Mouse (Mus musculus) Patski (cell line): ENCODE measurements around the gene Carhsp1. TPM values are rescaled to one million over a fixed set of nuclear protein-coding genes. Genes with fewer than 3 reads are reported as not detected.

Experiments used
- ATAC-seq: fragments of 100-300 bp; one replicate; pipeline ENCODE4 v1.8.0; 2021
- CTCF ChIA-PET: fragments of 350-600 bp; sonication (Branson Sonifier 250); formaldehyde crosslinking; loops from one replicate; lab custom pipeline; 2022; ENCODE audit warnings: inconsistent platforms; lab: Charles Lee
- POLR2A ChIA-PET: fragments of 350-600 bp; sonication (Branson Sonifier 250); formaldehyde crosslinking; loops from one replicate; lab custom pipeline; 2022; ENCODE audit warnings: antibody characterized with exemption, inconsistent platforms; lab: Charles Lee
- DNase-seq: peaks from one replicate; pipeline ENCODE4 v3.0.0-alpha.2; 2011; ENCODE audit warnings: low read depth, low spot score
- H3K27me3 ChIP-seq: fragments of 371-371 bp; one replicate; pipeline ENCODE4 v1.5.1; 2021
- CTCF ChIP-seq: fragments of 100-300 bp; IDR thresholded peaks from one replicate; pipeline ENCODE4 v1.5.1; 2021
- in situ Hi-C: fragments of 300-500 bp; cut with MboI; formaldehyde crosslinking; loops from 3 replicates; pipeline ENCODE4 v1.11.1; 2018; ENCODE audit warnings: low pct_unique_long_range_greater_than_20kb, mixed read lengths
- polyA plus RNA-seq: library from polyadenylated mRNA; unstranded; gene quantifications from one replicate; pipeline ENCODE4 v1.2.3, GENCODE M21; 2021

The Carhsp1 gene
- polyA plus RNA-seq, 1 experiment from 2014 or later: 92.6 TPM

- ChIA-PET POLR2A (no interaction called here), CTCF (interaction anchor here (0.6 to 1.5 kb wide), 9 partner anchors 9 to 265 kb away, joined by 3 to 6 read pairs (median 3); no protein-coding TSS in a partner anchor)
- TF ChIP-seq CTCF: no peak
- in situ Hi-C loops: loop anchor here (5.0 kb wide), 3 partner anchors 39 to 264 kb away; partner anchors contain the start of genes Pmm2 and Tmem186
- DNase-seq: no peak
- no peak for ATAC-seq
- H3K27me3 ChIP-seq: no peaks in the 10 kb centered on the region
These were observed 4.8 kb upstream of the Carhsp1 start for GRCm38 (mm10) chr16:8676800-8677199.

GRCm38 (mm10) chr16:8676228-8676627, 4.3 kb upstream of the Carhsp1 start:
- no peak for TF ChIP-seq CTCF
- no peaks in the 10 kb centered on the region for H3K27me3 ChIP-seq
- POLR2A ChIA-PET: no interaction called here
- in situ Hi-C loops: loop anchor here (5.0 kb wide), 3 partner anchors 39 to 264 kb away; partner anchors contain the start of genes Pmm2 and Tmem186
- CTCF ChIA-PET: interaction anchor here (0.6 to 1.4 kb wide), 8 partner anchors 10 to 264 kb away, joined by 3 to 6 read pairs (median 3); no protein-coding TSS in a partner anchor
- ATAC-seq (no peak), DNase-seq (no peak)

GRCm38 (mm10) chr16:8675559-8675958, 3.6 kb upstream of the Carhsp1 start:
- DNase-seq (no peak), ATAC-seq (no peak)
- ChIA-PET POLR2A (no interaction called here), CTCF (interaction anchor here (1.0 to 4.8 kb wide), 4 partner anchors 9 to 264 kb away, joined by 3 to 25 read pairs (median 4); no protein-coding TSS in a partner anchor)
- no peak for TF ChIP-seq CTCF
- in situ Hi-C loops: loop anchor here (5.0 kb wide), 3 partner anchors 38 to 263 kb away; partner anchors contain the start of genes Pmm2 and Tmem186
- H3K27me3 ChIP-seq: no peaks in the 10 kb centered on the region

GRCm38 (mm10) chr16:8674165-8674564, 2.2 kb upstream of the Carhsp1 start:
- DNase-seq (no peak), ATAC-seq (no peak)
- in situ Hi-C loops: no loop called here
- CTCF ChIA-PET: interaction anchor here (0.7 to 4.8 kb wide), 8 partner anchors 12 to 261 kb away, joined by 3 to 25 read pairs (median 4); no protein-coding TSS in a partner anchor
- no peaks in the 10 kb centered on the region for H3K27me3 ChIP-seq
- POLR2A ChIA-PET: interaction anchor here (1.5 kb wide), 1 partner anchor 181 kb away, joined by 4 read pairs; no protein-coding TSS in a partner anchor
- no peak for TF ChIP-seq CTCF

GRCm38 (mm10) chr16:8673343-8673742, 1.4 kb upstream of the Carhsp1 start:
- DNase-seq (no peak), ATAC-seq (no peak)
- no peak for TF ChIP-seq CTCF
- POLR2A ChIA-PET: no interaction called here
- no peaks in the 10 kb centered on the region for H3K27me3 ChIP-seq
- in situ Hi-C loops: no loop called here
- CTCF ChIA-PET: interaction anchor here (0.7 to 4.8 kb wide), 4 partner anchors 12 to 260 kb away, joined by 3 to 25 read pairs (median 14); no protein-coding TSS in a partner anchor

- no peak for TF ChIP-seq CTCF
- ATAC-seq: no peak
- H3K27me3 ChIP-seq: no peaks in the 10 kb centered on the region
- POLR2A ChIA-PET: interaction anchor here (0.7 to 1.6 kb wide), 3 partner anchors 15 to 542 kb away, joined by 3 to 4 read pairs (median 4); no protein-coding TSS in a partner anchor
- in situ Hi-C loops: no loop called here
- CTCF ChIA-PET: interaction anchor here (0.8 to 4.8 kb wide), 4 partner anchors 24 to 260 kb away, joined by 3 to 25 read pairs (median 14); partner anchors contain the start of gene Mettl22
- DNase-seq: no peak
These were observed 856 bp upstream of the Carhsp1 start for GRCm38 (mm10) chr16:8672811-8673210.

- CTCF ChIA-PET: interaction anchor here (0.8 to 4.8 kb wide), 3 partner anchors 178 to 259 kb away, joined by 3 to 25 read pairs (median 20); partner anchors contain the start of gene Mettl22
- ATAC-seq (no peak), DNase-seq (no peak)
- POLR2A ChIA-PET: interaction anchor here (0.7 to 1.6 kb wide), 5 partner anchors 15 to 542 kb away, joined by 3 to 4 read pairs (median 3); no protein-coding TSS in a partner anchor
- TF ChIP-seq CTCF: no peak
- H3K27me3 ChIP-seq: no peaks in the 10 kb centered on the region
- in situ Hi-C loops: no loop called here
These were observed 364 bp upstream of the Carhsp1 start for GRCm38 (mm10) chr16:8672350-8672687.

GRCm38 (mm10) chr16:8670041-8671035, 1.6 kb downstream of the Carhsp1 start:
- no peak for ATAC-seq
- in situ Hi-C loops: no loop called here
- POLR2A ChIA-PET: interaction anchor here (1.1 to 1.2 kb wide), 2 partner anchors 20 to 156 kb away, joined by 3 read pairs; no protein-coding TSS in a partner anchor
- no peak for DNase-seq
- no peaks in the 10 kb centered on the region for H3K27me3 ChIP-seq
- CTCF ChIA-PET: interaction anchor here (0.8 to 4.8 kb wide), 5 partner anchors 9 to 257 kb away, joined by 3 to 25 read pairs (median 6); no protein-coding TSS in a partner anchor
- TF ChIP-seq CTCF: no peak

GRCm38 (mm10) chr16:8669432-8669831, 2.5 kb downstream of the Carhsp1 start:
- TF ChIP-seq CTCF: no peak
- no peaks in the 10 kb centered on the region for H3K27me3 ChIP-seq
- POLR2A ChIA-PET: interaction anchor here (1.2 kb wide), 1 partner anchor 19 kb away, joined by 3 read pairs; no protein-coding TSS in a partner anchor
- in situ Hi-C loops: no loop called here
- ATAC-seq: no peak
- DNase-seq: no peak
- CTCF ChIA-PET: interaction anchor here (1.1 to 1.5 kb wide), 2 partner anchors 26 to 175 kb away, joined by 6 read pairs; no protein-coding TSS in a partner anchor

- no peak for ATAC-seq
- ChIA-PET POLR2A (interaction anchor here (1.4 kb wide), 1 partner anchor 10 kb away, joined by 8 read pairs; no protein-coding TSS in a partner anchor), CTCF (no interaction called here)
- TF ChIP-seq CTCF: no peak
- in situ Hi-C loops: no loop called here
- DNase-seq: no peak
- no peaks in the 10 kb centered on the region for H3K27me3 ChIP-seq
These were observed 3.6 kb downstream of the Carhsp1 start for GRCm38 (mm10) chr16:8668386-8668785.
